Mouse (Mus musculus) stomach, embryonic 14.5 days (tissue): ENCODE results near the gene Eci2. TPM values are rescaled to one million over a fixed set of nuclear protein-coding genes. Genes with fewer than 3 reads are reported as not detected.

Experiments used
- polyA plus RNA-seq: library from polyadenylated mRNA; unstranded; fragments of >200 nt; fragmentation: Nextera tagmentation; extraction: Ambion mirVana; gene quantifications from 2 replicates; pipeline ENCODE4 v1.2.1, GENCODE M21; 2014

The Eci2 gene
- polyA plus RNA-seq, 1 experiment from 2014 or later: 154 TPM

Other genes starting within 250 kb of the Eci2 start
- 100 and 107 TPM in 2 replicates for gene Prpf4b, start 151.8 kb downstream of the Eci2 start, polyA plus RNA-seq
- 0.93 and 1.8 TPM in 2 replicates for gene Fam217a, start 102.8 kb downstream of the Eci2 start, polyA plus RNA-seq
- gene 4933417A18Rik, start 102.7 kb downstream of the Eci2 start, polyA plus RNA-seq: not detected in 2 replicates
- 1.3 and 1.5 TPM in 2 replicates for gene Eci3, start 63.3 kb downstream of the Eci2 start, polyA plus RNA-seq